Comparison of ENCODE assay signal across 8 mouse cellular contexts in genomic region chr8:105565401-105565881, GRCm38 (mm10). TPM values are rescaled to one million over a fixed set of nuclear protein-coding genes. Genes with fewer than 3 reads are reported as not detected.
DNase-seq lines count a peak whose midpoint lies in the region; ATAC-seq and TF ChIP-seq lines count a peak whose summit lies in the region.

No protein-coding gene starts in this region.

- H3K4me3 ChIP-seq in gastrocnemius, adult 2 months, result peak overlapping the region; percentile 77
- H3K4me3 ChIP-seq in hindbrain, embryonic 11.5 days (ENCODE audit: low read depth, low read length), result peak overlapping the region; percentile 89
- peak overlapping the region; percentile 99 for H3K4me3 ChIP-seq in liver, postnatal 0 days (ENCODE audit: low read depth, low read length)
- peak overlapping the region; percentile 80 for H3K4me3 ChIP-seq in stomach, embryonic 16.5 days (replicated peaks; ENCODE audit: low read length)

- peak overlapping the region; percentile 86 for H3K9ac ChIP-seq in hindbrain, embryonic 11.5 days (ENCODE audit: low read depth, low read length)
- peak overlapping the region; percentile 99 for H3K9ac ChIP-seq in liver, postnatal 0 days (replicated peaks)
- peak overlapping the region; percentile 93 for H3K9ac ChIP-seq in stomach, embryonic 16.5 days (ENCODE audit: low read length)

- WGBS in hindbrain, embryonic 11.5 days, result under 1% methylated on average over 27 of the region's 31 CpGs
- 0% methylated on average over 28 of the region's 31 CpGs for WGBS in liver, postnatal 0 days (ENCODE audit: insufficient replicate concordance)
- 0% methylated on average over 31 of the region's 31 CpGs for WGBS in stomach, embryonic 16.5 days

- H3K27me3 ChIP-seq in hindbrain, embryonic 11.5 days (ENCODE audit: control insufficient read depth, insufficient read depth, low read length), result no peaks in the 10 kb centered on the region
- no peaks in the 10 kb centered on the region for H3K27me3 ChIP-seq in liver, postnatal 0 days (ENCODE audit: insufficient read depth, low read length)
- no peaks in the 10 kb centered on the region for H3K27me3 ChIP-seq in stomach, embryonic 16.5 days (ENCODE audit: control insufficient read depth, insufficient read depth, low read length)

- no peaks in the 10 kb centered on the region for H3K36me3 ChIP-seq in hindbrain, embryonic 11.5 days (ENCODE audit: control insufficient read depth, insufficient read depth, low read length)
- 0 out of 2 replicates have a peak, but pooled peaks cover 3% of the 10 kb centered on the region for H3K36me3 ChIP-seq in liver, postnatal 0 days (replicated peaks; ENCODE audit: insufficient read depth, low read length)
- H3K36me3 ChIP-seq in stomach, embryonic 16.5 days (ENCODE audit: control insufficient read depth, insufficient read depth, low read length), result no peaks in the 10 kb centered on the region

- peak; percentile 18; the same call in 1 of the 2 replicates for TF ChIP-seq CTCF in gastrocnemius, adult 2 months (IDR thresholded peaks at IDR 0.05)
- TF ChIP-seq CTCF in liver, postnatal 0 days (IDR thresholded peaks at IDR 0.05; ENCODE audit: low read depth), result 0 out of 2 replicates have a peak, but pooled peaks have one; percentile 14

- intact Hi-C loops in gastrocnemius, adult 2 months (cut with DNase I), result no loop called here

- H3K4me2 ChIP-seq in hindbrain, embryonic 11.5 days (replicated peaks; ENCODE audit: low read depth, low read length), result peak overlapping the region; percentile 87
- peak overlapping the region; percentile 98 for H3K4me2 ChIP-seq in liver, postnatal 0 days (ENCODE audit: low read depth, low read length)
- H3K4me2 ChIP-seq in stomach, embryonic 16.5 days (ENCODE audit: low read depth, low read length), result peak overlapping the region; percentile 87

- TF ChIP-seq EP300 in liver, postnatal 0 days (IDR thresholded peaks at IDR 0.05; ENCODE audit: low read depth), result no peak

- 0 out of 2 replicates have a peak, but pooled peaks cover 4% of the 10 kb centered on the region for H3K4me1 ChIP-seq in hindbrain, embryonic 11.5 days (replicated peaks; ENCODE audit: control insufficient read depth, insufficient read depth, low read length)
- H3K4me1 ChIP-seq in liver, postnatal 0 days (ENCODE audit: insufficient read depth), result peaks cover 32% of the 10 kb centered on the region
- H3K4me1 ChIP-seq in stomach, embryonic 16.5 days (ENCODE audit: control insufficient read depth, insufficient read depth, low read length), result peaks cover 15% of the 10 kb centered on the region

- DNase-seq in gastrocnemius, adult 2 months, result no peak
- no peak for DNase-seq in gastrocnemius, adult 18-20 months (ENCODE audit: low spot score)
- DNase-seq in urinary bladder, postnatal 25 days (ENCODE audit: low spot score), result peak; percentile 14
- DNase-seq in urinary bladder, postnatal 14 days (ENCODE audit: low spot score), result no peak
- DNase-seq in hindbrain, embryonic 11.5 days (ENCODE audit: low spot score), result peak; percentile 49
- DNase-seq in liver, postnatal 0 days, result no peak
- DNase-seq in c-Kit-positive CD71-positive TER-119-positive erythroid progenitor cells, embryonic 14.5 days (ENCODE audit: low spot score), result no peak

- H3K27ac ChIP-seq in gastrocnemius, adult 2 months, result peak overlapping the region; percentile 97
- H3K27ac ChIP-seq in hindbrain, embryonic 11.5 days (ENCODE audit: low read depth, low read length), result peak overlapping the region; percentile 70
- H3K27ac ChIP-seq in liver, postnatal 0 days (ENCODE audit: low read depth), result peak overlapping the region; percentile 88
- peak overlapping the region; percentile 72 for H3K27ac ChIP-seq in stomach, embryonic 16.5 days (ENCODE audit: low read length)

- H3K9me3 ChIP-seq in hindbrain, embryonic 11.5 days (ENCODE audit: control insufficient read depth, low read length), result no peaks in the 10 kb centered on the region
- no peaks in the 10 kb centered on the region for H3K9me3 ChIP-seq in liver, postnatal 0 days (ENCODE audit: low read length)
- H3K9me3 ChIP-seq in stomach, embryonic 16.5 days (replicated peaks; ENCODE audit: control insufficient read depth, low read length), result no peaks in the 10 kb centered on the region

- ATAC-seq in hindbrain, embryonic 11.5 days (ENCODE audit: low FRiP score), result peak; percentile 84
- ATAC-seq in liver, postnatal 0 days, result peak; percentile 58
- peak; percentile 71 for ATAC-seq in stomach, embryonic 16.5 days (ENCODE audit: insufficient read depth, low FRiP score)

RNA-seq across cellular contexts. Expression of gene Atp6v0d1, which starts 0.4 kb away (rescaled TPM):
- total RNA-seq in gastrocnemius, adult 2 months (2021), result 10 to 100 TPM; 40.3 to 41.6 TPM
- total RNA-seq in gastrocnemius, adult 18-20 months (2021), result 10 to 100 TPM; 40.1 to 42.7 TPM
- polyA plus RNA-seq in hindbrain, embryonic 11.5 days (2014; fragmentation: Nextera tagmentation; extraction: Ambion mirVana), result 141 and 155 TPM in 2 replicates
- 48.0 and 50.2 TPM in 2 replicates for polyA plus RNA-seq in liver, postnatal 0 days (2015; fragmentation: Nextera tagmentation; extraction: Ambion mirVana)
- polyA plus RNA-seq in stomach, embryonic 16.5 days (2015; fragmentation: Nextera tagmentation; extraction: Ambion mirVana), result 83.5 and 90.6 TPM in 2 replicates

RNA-seq across cellular contexts. Expression of gene Ripor1, which starts 39.6 kb away (rescaled TPM):
- 10 to 100 TPM; 15.7 to 20.6 TPM for total RNA-seq in gastrocnemius, adult 2 months (2021)
- 10 to 100 TPM; 17.1 to 21.7 TPM for total RNA-seq in gastrocnemius, adult 18-20 months (2021)
- polyA plus RNA-seq in hindbrain, embryonic 11.5 days (2014; fragmentation: Nextera tagmentation; extraction: Ambion mirVana), result 11.8 and 12.4 TPM in 2 replicates
- polyA plus RNA-seq in liver, postnatal 0 days (2015; fragmentation: Nextera tagmentation; extraction: Ambion mirVana), result 6.2 and 6.8 TPM in 2 replicates
- 21.9 and 23.3 TPM in 2 replicates for polyA plus RNA-seq in stomach, embryonic 16.5 days (2015; fragmentation: Nextera tagmentation; extraction: Ambion mirVana)

RNA-seq across cellular contexts. Expression of gene Hsd11b2, which starts 46.9 kb away (rescaled TPM):
- total RNA-seq in gastrocnemius, adult 2 months (2021), result not detected
- total RNA-seq in gastrocnemius, adult 18-20 months (2021), result under 1 TPM in 1 of 2 experiments, not detected in 1; 0.11 TPM
- polyA plus RNA-seq in hindbrain, embryonic 11.5 days (2014; fragmentation: Nextera tagmentation; extraction: Ambion mirVana), result 19.6 and 21.1 TPM in 2 replicates
- polyA plus RNA-seq in liver, postnatal 0 days (2015; fragmentation: Nextera tagmentation; extraction: Ambion mirVana), result 0.13 TPM in 1 of 2 replicates, not detected in the other
- 2.5 and 2.8 TPM in 2 replicates for polyA plus RNA-seq in stomach, embryonic 16.5 days (2015; fragmentation: Nextera tagmentation; extraction: Ambion mirVana)

Comparison
In these comparisons a context has a peak if more than half of its experiments do, and no peak if none do; other contexts are left out.
1. DNase-seq: peak in urinary bladder, postnatal 25 days (single experiment) and hindbrain, embryonic 11.5 days (single experiment); none in gastrocnemius, adult 2 months (single experiment), gastrocnemius, adult 18-20 months (single experiment), urinary bladder, postnatal 14 days (single experiment), liver, postnatal 0 days (single experiment) and c-Kit-positive CD71-positive TER-119-positive erythroid progenitor cells, embryonic 14.5 days (single experiment).
2. Peak in every context shown above with its lines, with median percentiles within 50 percentile points of each other: H3K27ac ChIP-seq, H3K4me3 ChIP-seq, ATAC-seq, H3K4me2 ChIP-seq and H3K9ac ChIP-seq.